Mouse (Mus musculus) embryonic facial prominence, embryonic 14.5 days (tissue): ENCODE data around the gene Rnf227. TPM values are rescaled to one million over a fixed set of nuclear protein-coding genes. Genes with fewer than 3 reads are reported as not detected.

ENCODE experiments used
- ATAC-seq: fragments of 200-750 bp; cut with Nextera tagmentation; 2 replicates; pipeline ENCODE4 v1.8.0; 2017; ENCODE audit warnings: low read depth, moderate number of reproducible peaks, moderate TSS enrichment
- DNase-seq: peaks from one replicate; pipeline ENCODE4 v3.0.0-alpha.2; 2015; ENCODE audit warnings: low spot score
- H3K27ac ChIP-seq: fragments of 300-500 bp; sonication (generic); replicated peaks from 2 replicates; pipeline ENCODE4 v1.5.1; 2014; ENCODE audit warnings: low read depth, mild to moderate bottlenecking, low read length, moderate library complexity
- H3K27me3 ChIP-seq: fragments of 300-500 bp; sonication (generic); replicated peaks from 2 replicates; pipeline ENCODE4 v1.6.1; 2014; ENCODE audit warnings: low read length; ENCODE audit not compliant: control insufficient read depth, insufficient read depth
- H3K36me3 ChIP-seq: fragments of 300-500 bp; sonication (generic); 2 replicates; pipeline ENCODE4 v1.6.1; 2014; ENCODE audit warnings: low read length, mixed read lengths; ENCODE audit not compliant: control insufficient read depth, insufficient read depth
- H3K4me1 ChIP-seq: fragments of 300-500 bp; sonication (generic); 2 replicates; pipeline ENCODE4 v1.6.1; 2014; ENCODE audit warnings: antibody characterized with exemption, low read length; ENCODE audit not compliant: control insufficient read depth, insufficient read depth
- H3K4me2 ChIP-seq: fragments of 300-500 bp; sonication (generic); 2 replicates; pipeline ENCODE4 v1.6.1; 2014; ENCODE audit warnings: low read depth, mild to moderate bottlenecking, low read length, moderate library complexity, mixed read lengths
- H3K4me3 ChIP-seq: fragments of 300-500 bp; sonication (generic); 2 replicates; pipeline ENCODE4 v1.5.1; 2014; ENCODE audit warnings: low read depth, mild to moderate bottlenecking, low read length
- H3K9ac ChIP-seq: fragments of 300-500 bp; sonication (generic); 2 replicates; pipeline ENCODE4 v1.6.1; 2014; ENCODE audit warnings: low read depth, mild to moderate bottlenecking, low read length, moderate library complexity, mixed read lengths
- H3K9me3 ChIP-seq: fragments of 300-500 bp; sonication (generic); 2 replicates; pipeline ENCODE4 v1.6.1; 2016; ENCODE audit warnings: low read length; ENCODE audit not compliant: control insufficient read depth
- WGBS: fragments of 180-500 bp; shearing (Covaris S2); extraction: QIAGEN DNeasy Blood & Tissue Kit; methylation state at CpG from one replicate; pipeline ENCODE4 v1.1.7; 2014; 5-methylcytosine and 5-hydroxymethylcytosine counted together
- polyA plus RNA-seq: library from polyadenylated mRNA; unstranded; fragments of >200 nt; fragmentation: Nextera tagmentation; extraction: Ambion mirVana; gene quantifications from 2 replicates; pipeline ENCODE4 v1.2.1, GENCODE M21; 2014

Gene Rnf227
- polyA plus RNA-seq, 1 experiment from 2014 or later: 17.1 TPM

- Histone ChIP-seq H3K9ac (peak overlapping the region; percentile 100), H3K36me3 (peaks cover 29% of the 10 kb centered on the region), H3K27ac (peak overlapping the region; percentile 100), H3K4me2 (peak overlapping the region; percentile 73), H3K27me3 (no peaks in the 10 kb centered on the region), H3K9me3 (no peaks in the 10 kb centered on the region), H3K4me1 (peaks cover 29% of the 10 kb centered on the region), H3K4me3 (peak overlapping the region; percentile 95)
- 0% methylated on average over 24 of the region's 26 CpGs for WGBS
- DNase-seq: peak; percentile 99
- peak; percentile 79 for ATAC-seq
Observed at GRCm38 (mm10) chr11:69366157-69366854, 26.0 kb downstream of the Rnf227 start.

DNA sequence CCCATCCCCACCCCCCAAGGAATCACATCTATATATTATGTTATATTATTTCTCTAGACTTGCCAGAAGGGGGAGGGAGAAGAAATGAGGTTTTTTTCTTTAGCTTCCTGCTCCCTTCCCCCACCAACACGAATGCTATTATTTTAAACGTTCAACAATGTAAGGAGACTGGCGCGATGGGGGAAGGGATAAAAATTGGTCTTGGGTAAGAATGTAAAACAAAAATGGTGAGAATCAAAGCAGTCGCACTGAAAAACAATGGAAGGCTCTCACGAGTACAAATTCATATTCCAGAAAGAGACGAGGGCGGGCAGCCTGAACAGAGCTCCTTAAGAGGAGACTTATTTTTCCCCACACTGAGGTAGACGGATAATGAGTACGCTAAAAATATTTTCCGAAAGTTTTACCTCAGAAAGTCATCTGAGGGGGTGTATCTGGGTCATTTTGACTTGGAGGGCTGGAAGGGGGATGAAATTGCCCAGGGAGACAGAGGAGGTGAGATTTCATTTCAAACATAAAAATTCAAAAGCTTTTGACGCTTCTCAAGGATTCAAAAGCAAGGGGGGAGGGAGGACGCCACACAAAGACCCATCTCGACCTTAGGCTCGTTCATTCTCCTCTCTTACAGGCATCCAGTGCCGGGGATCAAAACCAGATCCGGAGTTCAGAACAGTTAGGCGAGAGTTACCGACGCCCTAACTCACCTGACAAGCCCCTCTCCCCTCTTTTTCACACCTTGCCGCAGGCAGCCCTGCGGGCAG, 26.8 kb downstream of the Rnf227 start:
- H3K4me1 ChIP-seq: peaks cover 36% of the 10 kb centered on the region
- WGBS: under 1% methylated on average over 22 of the region's 22 CpGs
- no peaks in the 10 kb centered on the region for H3K9me3 ChIP-seq
- H3K36me3 ChIP-seq: peaks cover 22% of the 10 kb centered on the region
- DNase-seq: peak; percentile 38
- peak overlapping the region; percentile 95 for H3K4me3 ChIP-seq
- peak; percentile 2; the same call in 1 of the 2 replicates for ATAC-seq
- peak overlapping the region; percentile 100 for H3K27ac ChIP-seq
- H3K9ac ChIP-seq: peak overlapping the region; percentile 100
- H3K27me3 ChIP-seq: no peaks in the 10 kb centered on the region
- peak overlapping the region; percentile 73 for H3K4me2 ChIP-seq

DNA sequence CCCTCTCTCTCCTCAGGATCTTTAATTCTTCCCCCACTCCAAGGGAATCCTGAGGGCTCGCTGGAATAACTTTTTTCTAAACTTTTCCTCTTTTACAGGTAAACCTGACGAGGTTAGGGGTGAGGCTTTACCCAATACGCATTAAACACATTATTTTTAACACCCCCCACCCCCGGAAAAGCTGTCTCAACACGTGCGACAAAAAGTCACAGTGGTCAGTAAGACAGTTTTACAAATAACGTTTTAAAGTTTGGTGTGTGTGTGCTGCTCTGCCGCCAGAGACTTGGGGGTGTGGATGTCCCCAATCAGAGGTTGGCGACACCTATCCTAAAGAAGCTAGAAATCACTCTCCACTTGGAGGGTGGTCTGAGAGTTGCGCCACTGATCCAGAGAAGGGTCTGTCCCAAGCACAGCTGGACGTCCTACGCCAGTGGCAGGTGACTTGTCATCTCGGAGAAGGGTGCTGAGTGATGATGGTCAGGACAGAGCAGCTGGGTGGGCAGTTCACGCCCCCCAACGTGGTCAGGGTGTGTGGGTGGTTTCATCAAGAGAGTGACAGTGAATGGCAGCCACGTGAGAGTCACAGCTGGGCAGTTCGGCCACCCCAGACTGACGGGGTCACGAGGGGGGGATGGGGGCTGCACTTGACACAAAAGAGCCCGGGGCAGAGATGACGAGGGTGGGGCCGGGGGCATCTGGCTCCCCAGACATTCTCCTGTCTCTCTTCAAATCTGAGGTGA, 27.5 kb downstream of the Rnf227 start:
- peak overlapping the region; percentile 100 for H3K27ac ChIP-seq
- peaks cover 22% of the 10 kb centered on the region for H3K36me3 ChIP-seq
- WGBS: under 1% methylated on average over 20 of the region's 22 CpGs
- no peaks in the 10 kb centered on the region for H3K9me3 ChIP-seq
- peak overlapping the region; percentile 95 for H3K4me3 ChIP-seq
- ATAC-seq (no peak), DNase-seq (peak; percentile 52)
- H3K4me2 ChIP-seq: peak overlapping the region; percentile 73
- peaks cover 38% of the 10 kb centered on the region for H3K4me1 ChIP-seq
- peak overlapping the region; percentile 100 for H3K9ac ChIP-seq
- H3K27me3 ChIP-seq: no peaks in the 10 kb centered on the region

DNA sequence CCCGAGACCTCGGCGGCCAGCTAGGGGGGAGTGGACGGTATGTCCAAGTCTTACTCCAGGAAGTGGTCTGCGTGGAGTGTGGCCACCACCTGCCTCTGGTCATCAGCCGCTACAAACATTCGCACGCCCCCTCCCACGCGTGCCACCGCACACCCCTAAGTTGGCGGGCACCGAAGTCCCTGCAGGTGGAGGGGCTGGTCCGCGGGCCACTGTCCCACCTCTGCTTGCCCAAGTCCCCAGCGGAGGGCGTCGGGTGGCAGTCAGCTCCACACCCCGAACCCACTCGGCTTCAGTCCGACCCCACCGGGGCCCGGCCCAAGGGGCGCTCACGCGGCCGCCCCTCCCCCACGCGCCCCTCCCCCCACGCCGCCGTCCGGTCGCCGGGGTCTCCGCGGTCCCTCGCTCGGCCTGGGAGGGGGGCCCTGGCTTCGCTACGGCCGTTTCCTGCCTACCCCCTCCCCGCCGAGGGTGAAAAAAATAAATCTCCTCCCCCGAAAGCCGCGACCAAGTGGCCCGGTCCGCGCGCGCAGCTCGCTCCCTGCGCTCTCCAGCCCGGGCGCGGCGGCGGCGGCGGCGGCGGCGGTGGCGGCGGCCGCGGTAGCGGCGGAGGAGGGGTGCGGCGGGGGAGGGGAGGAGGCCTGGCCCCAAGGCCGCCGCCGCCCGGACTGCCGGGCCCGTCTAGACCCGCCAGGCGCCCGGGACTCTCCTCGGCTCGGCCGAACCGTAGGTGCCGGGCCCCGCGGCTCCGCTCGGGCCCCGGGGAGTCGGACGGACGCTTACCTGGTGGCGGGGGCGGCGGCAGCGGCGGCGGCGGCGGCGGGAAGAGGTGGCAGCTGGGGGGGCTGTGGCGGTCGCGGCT, 28.3 kb downstream of the Rnf227 start:
- Histone ChIP-seq H3K9me3 (no peaks in the 10 kb centered on the region), H3K4me1 (peaks cover 38% of the 10 kb centered on the region), H3K27me3 (no peaks in the 10 kb centered on the region), H3K4me3 (peak overlapping the region; percentile 95), H3K27ac (peak overlapping the region; percentile 100), H3K4me2 (peak overlapping the region; percentile 73), H3K36me3 (peaks cover 22% of the 10 kb centered on the region), H3K9ac (peak overlapping the region; percentile 100)
- WGBS: 0% methylated on average over 16 of the region's 106 CpGs
- no peak for ATAC-seq
- peak; percentile 47 for DNase-seq

- under 1% methylated on average over 17 of the region's 34 CpGs for WGBS
- Histone ChIP-seq H3K4me3 (peak within 1 kb of the TSS; percentile 95), H3K4me1 (peaks cover 34% of the 10 kb centered on the region), H3K4me2 (peak within 1 kb of the TSS; percentile 73), H3K9ac (peak within 1 kb of the TSS; percentile 100), H3K36me3 (peaks cover 21% of the 10 kb centered on the region), H3K9me3 (no peaks in the 10 kb centered on the region), H3K27me3 (no peaks in the 10 kb centered on the region), H3K27ac (peak within 1 kb of the TSS; percentile 100)
- ATAC-seq: no peak
- peak; percentile 44 for DNase-seq
Observed at GRCm38 (mm10) chr11:69369215-69369989, 29.1 kb downstream of the Rnf227 start, which contains the start of gene Chd3. Gene Chd3 (minus strand): TSS chr11:69369406.

- 15% methylated on average over 2 of the region's 2 CpGs for WGBS
- peak overlapping the region; percentile 73 for H3K4me2 ChIP-seq
- no peaks in the 10 kb centered on the region for H3K27me3 ChIP-seq
- H3K27ac ChIP-seq: peak overlapping the region; percentile 100
- ATAC-seq (no peak), DNase-seq (no peak)
- H3K4me1 ChIP-seq: peaks cover 26% of the 10 kb centered on the region
- no peaks in the 10 kb centered on the region for H3K9me3 ChIP-seq
- peak overlapping the region; percentile 95 for H3K4me3 ChIP-seq
- peak overlapping the region; percentile 100 for H3K9ac ChIP-seq
- peaks cover 23% of the 10 kb centered on the region for H3K36me3 ChIP-seq
Observed at GRCm38 (mm10) chr11:69369990-69370816, 29.9 kb downstream of the Rnf227 start.

- no peak for ATAC-seq
- peak overlapping the region; percentile 10; the same call in 1 of the 2 replicates for H3K4me3 ChIP-seq
- no peaks in the 10 kb centered on the region for H3K9me3 ChIP-seq
- H3K4me2 ChIP-seq: peak overlapping the region; percentile 41
- H3K36me3 ChIP-seq: peaks cover 23% of the 10 kb centered on the region
- H3K9ac ChIP-seq: peak overlapping the region; percentile 47; the same call in 1 of the 2 replicates
- WGBS: 23% methylated on average over 9 of the region's 9 CpGs
- DNase-seq: no peak
- H3K27me3 ChIP-seq: no peaks in the 10 kb centered on the region
- H3K4me1 ChIP-seq: peaks cover 20% of the 10 kb centered on the region
- H3K27ac ChIP-seq: peak overlapping the region; percentile 100
Observed at GRCm38 (mm10) chr11:69370817-69371215, 30.6 kb downstream of the Rnf227 start.
